Mouse (Mus musculus) erythroid progenitor cell, adult 5-6 weeks (primary cell): ENCODE data around the gene Stxbp1. TPM values are rescaled to one million over a fixed set of nuclear protein-coding genes. Genes with fewer than 3 reads are reported as not detected.

Experiments used
- ATAC-seq: replicated peaks from 2 replicates; pipeline ENCODE4 v1.8.0; 2016; ENCODE audit warnings: moderate number of reproducible peaks, mild to moderate bottlenecking, moderate TSS enrichment, inconsistent platforms; ENCODE audit not compliant: poor library complexity, low FRiP score, severe bottlenecking
- total RNA-seq, 2 experiments: library from RNA; stranded (forward) in 1 of 2; stranded (reverse) in 1 of 2; fragments of 150-400 nt in 1 of 2; fragments of 186-747, 209-891 nt in 1 of 2; gene quantifications; 2 replicates each; pipeline versions ENCODE4 v1.2.3 to v1.2.4; 2015 to 2017; ENCODE audit warnings: low replicate concordance in 2 of 2

Gene Stxbp1
- total RNA-seq, 2 experiments from 2014 or later, result 0.61 to 0.84 TPM

GRCm38 (mm10) chr2:32842558-32842957 lies 4.5 kb downstream of the Stxbp1 start:
- ATAC-seq, result no peak

DNA sequence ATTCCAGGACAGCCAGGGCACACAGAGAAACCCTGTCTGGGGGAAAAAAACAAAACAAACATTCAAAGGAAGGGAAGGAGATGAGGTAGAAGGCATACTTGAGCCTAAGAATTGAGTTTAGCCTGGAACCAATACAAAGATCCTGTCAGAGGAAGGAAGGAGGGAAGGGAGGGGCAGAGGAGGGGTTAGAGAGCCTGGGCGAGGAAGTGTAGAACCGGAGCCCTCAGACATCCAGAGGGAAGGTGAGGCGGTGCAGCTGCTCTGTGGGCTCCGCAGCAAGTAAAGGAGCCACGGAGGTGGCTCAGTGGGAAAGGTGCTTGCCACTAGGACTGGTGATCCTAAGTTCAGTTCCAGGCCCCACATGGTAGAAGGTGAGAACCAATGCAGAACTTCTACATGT lies 5.9 kb downstream of the Stxbp1 start:
- ATAC-seq, result no peak

- ATAC-seq, result no peak
These were observed 7.8 kb downstream of the Stxbp1 start for GRCm38 (mm10) chr2:32839261-32839660.

DNA sequence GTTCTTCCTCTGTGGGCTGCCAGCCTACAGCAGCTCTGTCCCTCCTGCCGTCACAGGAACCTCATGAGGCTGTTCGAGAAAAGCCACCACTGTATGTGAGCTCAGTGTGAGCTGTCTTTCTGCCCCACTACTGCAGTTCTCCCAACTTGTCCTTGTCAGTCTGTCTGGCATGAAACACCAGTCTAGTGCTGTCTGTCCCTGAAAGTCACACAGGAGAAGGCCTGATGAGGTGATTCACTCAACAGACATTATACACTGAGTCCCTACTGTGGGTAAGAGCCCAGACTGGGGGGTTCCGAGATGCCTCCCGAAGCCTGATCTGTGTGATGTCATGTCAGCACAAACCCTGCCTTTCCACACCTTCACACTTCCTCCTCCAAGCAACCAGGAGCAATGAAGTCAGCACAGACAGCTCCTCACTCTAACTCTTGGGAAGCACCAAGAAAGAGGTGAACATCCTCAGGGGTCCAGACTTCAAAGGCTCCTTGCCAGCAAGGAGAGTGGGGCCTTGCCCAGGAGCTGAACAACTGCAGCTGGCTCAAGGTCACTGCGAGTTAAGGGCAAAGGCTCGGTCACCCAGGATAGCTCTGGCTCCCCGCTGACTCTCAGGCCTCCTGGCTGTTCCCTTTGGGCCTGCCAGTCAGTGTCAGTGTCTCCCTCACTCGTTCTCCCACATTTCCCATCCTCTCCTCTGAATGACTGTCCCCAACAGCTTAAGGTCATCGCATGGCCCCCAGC lies 8.7 kb downstream of the Stxbp1 start:
- no peak for ATAC-seq

DNA sequence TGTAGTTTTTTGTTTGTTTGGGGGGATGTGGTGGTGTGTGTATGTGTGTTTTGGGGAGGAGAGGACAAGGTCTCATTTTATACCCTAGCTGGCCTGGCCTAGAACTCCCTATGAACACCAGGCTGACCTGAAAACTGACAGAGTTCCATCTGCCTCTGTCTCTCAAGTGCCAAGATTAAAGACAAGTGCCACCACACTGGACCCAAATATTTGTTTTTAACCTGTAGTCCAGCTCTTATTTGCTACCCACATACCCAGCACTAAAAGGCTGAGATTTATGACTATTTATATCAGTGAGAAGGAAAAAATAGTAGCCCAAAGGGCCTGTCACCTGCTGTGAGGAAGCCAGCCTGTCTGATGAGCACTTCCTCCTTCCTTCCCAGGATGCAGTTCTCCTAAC lies 11.5 kb downstream of the Stxbp1 start:
- ATAC-seq, result no peak

DNA sequence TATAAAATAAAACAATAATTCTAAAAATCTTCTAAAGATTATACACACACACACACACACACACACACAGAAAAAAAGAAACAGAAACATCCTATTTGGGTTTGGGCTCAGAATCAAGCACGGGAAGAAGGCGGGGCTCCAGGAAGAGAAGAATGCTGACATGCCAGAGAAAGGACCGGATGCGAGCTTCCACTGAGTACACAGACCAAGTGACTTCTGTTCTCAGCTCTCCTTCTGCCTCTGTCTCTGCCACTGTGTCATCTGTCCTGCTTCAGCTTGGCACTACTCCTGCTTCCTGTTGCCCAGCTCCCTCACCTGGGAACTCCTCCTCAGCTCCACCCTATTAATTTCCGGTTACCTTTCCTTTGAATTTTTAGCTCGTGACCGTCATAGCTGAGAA lies 12.5 kb downstream of the Stxbp1 start:
- ATAC-seq, result no peak

- no peak for ATAC-seq
These were observed 17.9 kb downstream of the Stxbp1 start for GRCm38 (mm10) chr2:32828979-32829676.

- ATAC-seq, result no peak
These were observed 21.2 kb downstream of the Stxbp1 start for GRCm38 (mm10) chr2:32825796-32826195.

GRCm38 (mm10) chr2:32824778-32825177 lies 22.3 kb downstream of the Stxbp1 start:
- ATAC-seq, result no peak

DNA sequence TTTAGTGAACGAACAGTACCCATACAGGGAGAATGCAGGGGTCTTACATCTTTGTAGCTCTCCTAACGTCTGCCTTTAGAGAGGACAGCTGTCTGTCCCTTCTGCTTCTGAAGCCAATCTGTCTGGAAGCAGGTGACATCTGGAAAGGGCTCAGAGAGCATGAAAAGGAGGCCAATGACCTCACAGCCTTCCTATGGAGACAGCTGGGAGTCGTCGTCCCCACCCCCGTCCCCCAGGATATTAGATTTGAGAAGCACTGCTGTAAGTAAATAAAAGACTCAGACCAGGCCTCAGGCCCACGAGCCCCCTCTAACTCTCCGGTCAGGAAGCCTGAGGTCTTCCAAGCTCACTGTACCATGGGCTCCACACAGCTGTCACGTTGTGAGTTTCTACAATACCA lies 22.9 kb downstream of the Stxbp1 start:
- ATAC-seq, result no peak

DNA sequence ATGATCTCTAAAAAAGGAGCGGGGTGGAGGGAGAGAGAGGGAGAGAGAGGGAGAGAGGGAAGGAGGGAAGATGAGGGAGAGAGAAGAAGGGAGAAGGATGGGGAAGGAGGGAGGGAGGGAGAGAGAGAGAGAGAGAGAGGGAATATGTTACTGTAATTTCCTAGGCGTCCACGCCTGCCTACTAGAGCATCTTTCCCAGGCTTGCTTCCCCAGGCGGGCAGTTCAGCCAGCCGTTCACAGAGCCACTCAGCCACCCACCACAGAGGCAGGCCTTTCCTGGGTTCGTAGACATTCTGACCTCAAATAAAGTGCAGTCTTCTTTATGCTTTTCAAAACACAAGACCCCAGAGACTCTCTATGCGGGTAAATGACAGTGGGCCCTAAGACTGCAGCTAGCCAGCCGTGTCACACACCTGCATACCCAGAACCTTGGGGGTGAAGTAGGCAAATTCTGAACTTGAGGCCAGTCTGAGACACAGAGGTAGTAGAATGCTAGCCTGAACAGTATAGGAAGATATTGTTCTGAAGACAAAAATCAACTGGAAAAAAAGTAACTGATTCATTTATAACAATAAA lies 23.4 kb downstream of the Stxbp1 start:
- ATAC-seq, result no peak

DNA sequence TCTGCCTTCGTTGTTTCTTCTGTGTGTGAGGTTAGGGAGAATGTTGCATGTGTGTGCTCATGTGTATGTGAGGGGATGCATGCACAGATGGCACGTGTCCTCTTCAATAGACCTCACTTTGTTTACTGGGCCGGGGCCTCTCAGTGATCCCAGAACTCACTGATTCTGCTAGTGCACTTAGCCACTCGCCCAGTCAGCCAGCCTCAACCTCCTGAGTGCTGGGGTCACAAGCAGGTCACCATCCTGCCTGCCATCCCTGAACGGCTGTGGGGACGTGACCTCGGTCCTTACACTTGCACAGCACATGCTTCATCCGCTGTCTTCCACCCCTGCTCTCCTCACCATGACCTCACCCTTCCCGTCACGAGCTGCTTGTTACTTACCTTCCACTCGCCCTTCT lies 23.9 kb downstream of the Stxbp1 start:
- ATAC-seq, result no peak

- ATAC-seq, result no peak
These were observed 24.4 kb downstream of the Stxbp1 start for GRCm38 (mm10) chr2:32822643-32823042.

DNA sequence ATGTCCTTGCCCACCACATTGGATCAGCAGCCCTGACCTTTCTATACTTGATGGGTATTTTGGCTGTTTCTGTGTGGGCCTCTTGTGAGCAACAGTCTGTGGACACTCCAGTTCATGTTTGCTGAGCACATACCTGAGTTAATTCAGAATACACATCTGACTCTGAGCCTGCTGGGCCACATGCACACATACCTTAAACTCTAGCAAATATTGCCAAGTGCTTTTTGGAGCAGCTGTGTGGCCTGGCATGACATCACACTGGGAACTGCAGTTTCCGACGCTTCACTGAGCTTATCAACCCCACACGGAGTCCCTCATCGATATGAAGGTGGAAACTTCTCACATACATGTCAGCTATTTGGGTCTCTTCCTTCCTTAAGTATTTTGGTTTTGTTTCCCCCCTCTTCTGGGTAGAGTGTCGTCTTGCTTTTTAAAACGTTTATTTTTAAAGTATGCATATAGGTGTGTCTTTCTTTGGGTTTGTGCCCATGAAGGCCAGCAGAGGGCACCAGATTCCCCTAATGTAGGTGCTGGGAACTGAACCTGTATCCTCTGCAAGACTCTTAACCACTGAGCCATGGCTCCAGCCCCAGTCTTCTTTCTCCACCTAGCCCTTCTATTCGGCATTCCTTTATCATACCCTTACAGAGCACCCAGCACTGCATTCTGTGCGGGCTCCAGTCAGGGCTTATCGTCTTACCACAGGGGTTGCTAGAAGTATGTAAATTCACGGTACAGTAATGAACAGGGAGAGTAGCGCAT lies 25.8 kb downstream of the Stxbp1 start:
- ATAC-seq, result peak; percentile 65; the same call in 1 of the 2 replicates

DNA sequence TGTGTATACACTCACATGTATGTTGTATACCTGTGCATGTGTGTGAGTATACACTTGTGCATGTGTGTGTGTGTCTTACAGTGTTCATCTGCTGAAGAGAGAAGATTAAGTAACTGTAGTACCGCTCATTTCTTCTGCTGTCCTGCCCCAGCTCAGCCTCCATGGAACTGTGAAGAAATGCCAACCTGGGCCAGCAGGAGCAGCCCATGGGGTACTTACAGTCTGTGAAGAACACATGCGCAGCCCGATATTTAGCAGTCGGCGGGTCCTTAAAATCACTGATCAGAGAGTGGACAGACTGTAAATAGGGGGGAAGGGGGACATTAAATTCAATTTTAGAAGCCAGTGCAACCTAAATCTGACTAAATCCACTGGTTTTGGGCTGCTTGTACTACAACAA lies 28.8 kb downstream of the Stxbp1 start:
- ATAC-seq, result no peak

GRCm38 (mm10) chr2:32817589-32817988 lies 29.5 kb downstream of the Stxbp1 start:
- no peak for ATAC-seq

DNA sequence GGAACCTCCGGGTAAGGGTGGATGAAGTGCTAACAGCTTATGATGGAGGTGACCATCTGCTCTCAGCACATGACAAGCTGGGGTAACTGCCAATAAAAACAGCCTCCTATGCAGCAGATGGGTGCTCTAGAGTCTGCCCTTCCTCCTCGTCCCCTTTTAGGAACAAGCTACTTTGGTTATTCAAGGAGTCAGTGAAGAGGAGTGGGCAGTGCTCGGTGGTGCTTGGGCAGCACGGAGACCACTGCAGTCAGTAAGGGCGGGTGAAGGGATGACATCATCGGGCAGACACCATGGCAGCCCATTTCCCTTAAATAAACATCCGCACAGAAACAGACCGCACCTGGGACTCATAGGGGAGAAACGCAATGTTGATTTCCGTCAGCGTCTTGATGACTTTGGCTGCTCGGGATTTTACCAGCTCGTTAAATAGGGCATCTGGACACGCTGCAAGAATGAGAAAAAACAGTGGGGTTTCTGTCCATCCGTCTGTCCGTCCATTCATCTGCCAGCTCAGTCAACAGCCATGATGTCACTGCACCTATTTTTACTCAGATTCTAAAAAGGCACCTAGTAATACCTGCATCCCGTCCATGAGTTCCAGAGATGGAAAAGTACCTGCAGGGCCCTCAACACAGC lies 30.0 kb downstream of the Stxbp1 start:
- ATAC-seq, result no peak

DNA sequence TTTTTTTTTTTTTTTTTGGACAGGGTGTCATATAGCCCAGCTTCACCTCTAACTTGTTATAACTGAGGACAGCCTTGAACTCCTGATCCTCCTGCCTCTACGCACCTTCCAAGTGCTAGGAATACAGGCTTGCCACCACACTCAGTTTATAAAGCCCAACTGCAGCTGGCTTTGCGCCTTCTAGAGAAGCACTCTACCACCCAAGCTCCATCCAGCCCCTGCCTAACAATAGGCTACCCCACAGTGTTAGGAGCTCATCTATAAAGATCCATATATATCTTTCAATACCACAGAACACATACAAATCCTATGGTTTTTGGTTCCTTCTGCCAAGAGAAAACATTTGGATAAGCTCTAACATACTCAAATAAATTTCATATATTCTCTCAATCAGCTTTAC lies 30.5 kb downstream of the Stxbp1 start:
- no peak for ATAC-seq

- ATAC-seq, result no peak
These were observed 35.1 kb downstream of the Stxbp1 start for GRCm38 (mm10) chr2:32811959-32812358.
